Mouse (Mus musculus) liver, postnatal 0 days (tissue): ENCODE results near the gene Cpt1b.

ENCODE experiments used
- CTCF ChIP-seq: sonication (generic); IDR thresholded peaks from 2 replicates; pipeline ENCODE4 v1.5.1; 2016; ENCODE audit warnings: antibody characterized with exemption, low read depth
- EP300 ChIP-seq: IDR thresholded peaks from 2 replicates; pipeline ENCODE4 v1.6.1; 2016; ENCODE audit warnings: antibody characterized with exemption, low read depth, mild to moderate bottlenecking

DNA sequence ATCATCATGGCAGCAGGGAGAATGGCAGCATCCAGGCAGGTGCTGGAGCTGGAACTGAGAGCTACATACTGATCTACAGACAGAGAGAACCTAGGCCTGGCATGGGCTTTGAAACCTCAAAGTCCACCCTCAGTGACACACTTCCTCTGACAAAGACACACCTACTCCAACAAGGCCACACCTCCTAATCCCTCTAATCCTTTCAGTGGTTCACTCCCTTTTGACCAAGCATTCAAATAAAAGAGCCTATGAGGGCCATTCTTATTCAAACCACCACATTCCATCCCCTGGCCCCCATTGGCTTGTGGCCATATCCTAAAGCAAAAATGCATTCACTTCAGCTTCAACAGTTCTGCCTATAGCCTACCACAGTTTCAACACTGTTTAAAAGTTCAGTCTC, 19.0 kb downstream of the Cpt1b start:
- TF ChIP-seq EP300 (no peak), CTCF (no peak)
